Mouse (Mus musculus): ENCODE data around the gene Slc25a44. TPM values are rescaled to one million over a fixed set of nuclear protein-coding genes. Genes with fewer than 3 reads are reported as not detected.

The Slc25a44 gene
- polyA plus RNA-seq (2012; fragmentation: generic; extraction: Trizol), result 18.5 TPM
- long read RNA-seq, experiment 1, partial matches to known transcripts, result 0 of 7 reads
- long read RNA-seq, experiment 1, other reads (novel, unspliced or antisense), result 2 of 7 reads
- long read RNA-seq, experiment 2, transcript Slc25a44-202 (3 exons, 3,418 nt), result minor isoform, 8 of 85 reads
- long read RNA-seq, experiment 2, transcript Slc25a44-203 (4 exons, 3,429 nt), result minor isoform, 6 of 85 reads
- long read RNA-seq, experiment 2, transcript Slc25a44-201 (4 exons, 3,577 nt), result major isoform, 49 of 85 reads
- long read RNA-seq, experiment 2, transcript Slc25a44-204 (4 exons, 3,504 nt), result minor isoform, 11 of 85 reads
- long read RNA-seq, experiment 2, partial matches to known transcripts, result 8 of 85 reads
- long read RNA-seq, experiment 2, other reads (novel, unspliced or antisense), result 3 of 85 reads

DNA sequence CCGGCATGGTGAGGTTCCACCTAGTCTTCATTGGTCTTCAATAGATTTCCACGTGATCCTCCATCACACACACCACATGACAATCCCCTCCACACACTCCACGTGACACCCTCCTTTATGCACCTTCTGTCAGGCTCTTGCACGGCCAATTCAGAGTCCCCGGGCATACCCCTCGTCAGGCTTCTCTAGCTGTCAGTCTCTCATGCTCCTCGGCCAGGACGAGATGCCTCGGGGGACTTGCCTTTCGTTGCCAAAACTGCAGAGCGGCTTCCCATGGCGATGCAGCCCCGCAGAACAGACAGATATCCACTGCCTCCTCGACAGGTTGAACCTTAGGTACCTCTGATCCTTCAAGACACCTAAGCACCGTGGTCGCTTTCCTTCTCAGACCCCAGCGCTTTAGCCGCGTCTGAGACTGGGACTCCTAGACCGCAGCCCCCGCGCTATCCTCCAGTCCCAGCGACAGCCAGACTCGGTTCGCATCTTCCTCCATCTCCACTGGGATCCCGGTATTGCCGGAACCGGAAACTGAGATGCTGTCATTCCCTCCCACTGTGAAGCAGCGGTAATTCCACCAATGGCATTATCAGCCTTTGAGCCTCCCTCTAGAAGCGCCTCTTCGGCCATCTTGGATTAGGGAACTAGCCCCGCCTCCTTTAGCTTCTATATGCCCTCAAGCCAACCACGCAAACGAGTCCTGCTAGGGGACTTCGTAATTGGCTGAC is at the start of gene Slc25a44:
Slc25a44 (minus strand) TSS at position 535 of the 725 bp plus-strand sequence.
- H3K27me3 ChIP-seq (ENCODE audit: control insufficient read depth, insufficient read depth, insufficient read length), result no peaks in the 10 kb centered on the region
- H3K36me3 ChIP-seq (ENCODE audit: control insufficient read depth, insufficient read depth), result peaks cover 13% of the 10 kb centered on the region
- peaks cover 37% of the 10 kb centered on the region for H3K79me2 ChIP-seq (ENCODE audit: control insufficient read depth, insufficient read depth)
- peak within 1 kb of the TSS; percentile 43 for H3ac ChIP-seq (ENCODE audit: control insufficient read depth, insufficient read length, low read depth)
- TF ChIP-seq CTCF (IDR thresholded peaks at IDR 0.05; ENCODE audit: control insufficient read depth, insufficient read depth, insufficient read length), result no peak
- TF ChIP-seq USF1 (IDR thresholded peaks at IDR 0.05; ENCODE audit: low read depth), result peak; percentile 82
- TF ChIP-seq MAX (IDR thresholded peaks at IDR 0.05), result peak; percentile 46
- peaks cover 23% of the 10 kb centered on the region for H3K79me3 ChIP-seq (ENCODE audit: low read depth)
- H3K4me3 ChIP-seq (ENCODE audit: insufficient read depth, poor library complexity, severe bottlenecking), result peak within 1 kb of the TSS; percentile 88

DNA sequence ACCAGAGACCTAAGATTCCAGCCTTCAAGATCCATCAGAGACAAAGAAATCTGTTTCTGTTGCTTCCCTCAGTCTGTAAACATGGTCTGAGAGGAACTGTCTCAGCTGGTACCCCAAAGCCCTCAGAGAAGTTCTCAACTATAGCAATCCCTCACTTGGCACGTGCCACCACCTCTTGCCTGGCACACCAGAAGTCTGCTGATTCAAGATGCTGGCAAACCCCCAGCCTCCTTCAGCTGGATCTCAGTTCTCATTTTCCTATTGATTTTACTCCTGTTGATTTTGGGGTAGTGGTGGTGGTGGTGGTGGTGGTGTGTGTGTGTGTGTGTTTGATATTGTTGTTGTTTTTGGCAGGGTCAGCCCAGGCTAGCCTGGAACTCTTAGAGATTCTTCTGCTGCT is 48.6 kb upstream of the Slc25a44 start:
- H3K79me3 ChIP-seq (ENCODE audit: low read depth), result no peaks in the 10 kb centered on the region
- H3K4me3 ChIP-seq (ENCODE audit: insufficient read depth, poor library complexity, severe bottlenecking), result no peak overlapping the region
- no peak overlapping the region for H3ac ChIP-seq (ENCODE audit: control insufficient read depth, insufficient read length, low read depth)
- H3K79me2 ChIP-seq (ENCODE audit: control insufficient read depth, insufficient read depth), result no peaks in the 10 kb centered on the region
- H3K36me3 ChIP-seq (ENCODE audit: control insufficient read depth, insufficient read depth), result no peaks in the 10 kb centered on the region
- no peaks in the 10 kb centered on the region for H3K27me3 ChIP-seq (ENCODE audit: control insufficient read depth, insufficient read depth, insufficient read length)
- no peak for TF ChIP-seq MYOD1 (IDR thresholded peaks at IDR 0.05; ENCODE audit: control insufficient read depth, insufficient read length, low read depth)

DNA sequence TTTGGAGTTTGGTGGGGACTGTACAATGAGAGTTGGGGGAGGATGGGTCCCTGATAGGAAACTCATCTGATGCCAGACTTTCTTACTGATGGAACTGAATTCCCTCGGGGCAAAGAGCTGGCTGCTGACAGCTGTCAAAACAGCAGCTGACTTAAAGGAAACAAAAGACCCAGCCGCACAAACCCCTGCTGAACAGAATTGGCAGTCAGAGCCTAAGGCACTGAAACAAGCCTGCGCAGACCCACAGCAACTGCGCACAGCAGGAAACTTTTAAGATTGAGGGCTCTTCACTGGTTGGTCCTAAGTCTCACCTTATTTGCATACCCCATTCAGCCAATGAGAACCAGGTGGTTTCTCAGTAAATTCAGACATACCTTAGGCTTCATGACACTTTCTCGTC is 48.1 kb upstream of the Slc25a44 start:
- H3K79me3 ChIP-seq (ENCODE audit: low read depth), result no peaks in the 10 kb centered on the region
- H3ac ChIP-seq (ENCODE audit: control insufficient read depth, insufficient read length, low read depth), result no peak overlapping the region
- H3K79me2 ChIP-seq (ENCODE audit: control insufficient read depth, insufficient read depth), result no peaks in the 10 kb centered on the region
- no peaks in the 10 kb centered on the region for H3K36me3 ChIP-seq (ENCODE audit: control insufficient read depth, insufficient read depth)
- H3K4me3 ChIP-seq (ENCODE audit: insufficient read depth, poor library complexity, severe bottlenecking), result no peak overlapping the region
- TF ChIP-seq MYOD1 (IDR thresholded peaks at IDR 0.05; ENCODE audit: control insufficient read depth, insufficient read length, low read depth) (peak; percentile 61), FOSL1 (IDR thresholded peaks at IDR 0.05; ENCODE audit: insufficient read depth, low read length, poor library complexity, severe bottlenecking) (no peak)
- no peaks in the 10 kb centered on the region for H3K27me3 ChIP-seq (ENCODE audit: control insufficient read depth, insufficient read depth, insufficient read length)

DNA sequence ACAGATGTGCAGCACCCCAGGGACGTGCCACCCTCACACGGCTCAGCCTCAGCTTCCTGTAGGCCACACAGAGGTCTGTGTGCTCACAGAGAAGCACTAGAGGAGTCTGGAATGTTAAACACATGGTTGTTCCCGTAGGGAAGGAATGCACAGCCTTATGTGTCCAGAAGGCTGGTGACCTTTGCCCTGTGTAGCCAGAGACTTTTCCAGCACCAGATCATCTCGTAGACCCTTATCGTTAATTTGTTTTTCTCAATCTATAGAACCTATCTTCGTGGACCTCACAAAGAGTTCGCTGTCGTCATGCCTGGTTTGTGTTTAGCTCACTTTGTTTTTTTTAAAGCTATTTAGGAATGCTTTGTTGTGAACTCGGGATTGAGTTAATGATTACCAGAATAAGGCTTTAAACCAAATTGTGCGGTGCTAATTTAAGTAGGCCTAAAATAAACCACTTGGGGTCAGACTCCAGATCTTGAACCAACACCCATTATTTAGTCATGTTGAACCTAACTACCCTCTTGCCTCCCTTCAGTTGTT is 46.1 kb upstream of the Slc25a44 start:
- H3K27me3 ChIP-seq (ENCODE audit: control insufficient read depth, insufficient read depth, insufficient read length), result no peaks in the 10 kb centered on the region
- H3ac ChIP-seq (ENCODE audit: control insufficient read depth, insufficient read length, low read depth), result no peak overlapping the region
- no peak overlapping the region for H3K4me3 ChIP-seq (ENCODE audit: insufficient read depth, poor library complexity, severe bottlenecking)
- no peaks in the 10 kb centered on the region for H3K79me3 ChIP-seq (ENCODE audit: low read depth)
- no peaks in the 10 kb centered on the region for H3K79me2 ChIP-seq (ENCODE audit: control insufficient read depth, insufficient read depth)
- TF ChIP-seq CEBPB (IDR thresholded peaks at IDR 0.05; ENCODE audit: low read depth) (no peak), MYOG (IDR thresholded peaks at IDR 0.05; ENCODE audit: control insufficient read depth, extremely low read depth, insufficient read length) (no peak), FOSL1 (IDR thresholded peaks at IDR 0.05; ENCODE audit: insufficient read depth, low read length, poor library complexity, severe bottlenecking) (no peak), MYOD1 (IDR thresholded peaks at IDR 0.05; ENCODE audit: control insufficient read depth, insufficient read length, low read depth) (no peak), CTCF (IDR thresholded peaks at IDR 0.05; ENCODE audit: control insufficient read depth, insufficient read depth, insufficient read length) (no peak), MAX (IDR thresholded peaks at IDR 0.05) (no peak), USF1 (IDR thresholded peaks at IDR 0.05; ENCODE audit: low read depth) (no peak)
- H3K36me3 ChIP-seq (ENCODE audit: control insufficient read depth, insufficient read depth), result no peaks in the 10 kb centered on the region

DNA sequence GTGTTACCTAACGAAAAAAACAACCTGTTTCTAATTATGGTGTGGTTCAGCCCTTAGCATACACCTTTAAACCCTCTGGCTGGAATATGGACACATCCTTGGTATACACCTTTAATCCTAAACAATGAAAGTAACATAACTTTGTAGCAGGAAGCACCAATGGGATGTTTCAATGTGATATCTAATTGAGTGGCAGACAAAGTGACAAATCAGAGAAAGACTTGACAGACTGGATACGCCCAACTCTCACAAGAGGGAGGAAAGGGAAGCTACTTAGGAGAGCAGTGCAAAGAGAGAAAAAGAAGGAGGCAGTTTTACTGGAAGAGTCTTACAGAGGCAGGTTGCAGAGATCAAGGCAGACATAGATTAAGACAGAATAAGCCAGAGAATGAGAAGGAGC is 44.5 kb upstream of the Slc25a44 start:
- H3ac ChIP-seq (ENCODE audit: control insufficient read depth, insufficient read length, low read depth), result no peak overlapping the region
- no peak for TF ChIP-seq MAX (IDR thresholded peaks at IDR 0.05)
- TF ChIP-seq CEBPB (IDR thresholded peaks at IDR 0.05; ENCODE audit: low read depth), result no peak
- TF ChIP-seq MYOG (IDR thresholded peaks at IDR 0.05; ENCODE audit: control insufficient read depth, extremely low read depth, insufficient read length), result no peak
- TF ChIP-seq CTCF (IDR thresholded peaks at IDR 0.05; ENCODE audit: control insufficient read depth, insufficient read depth, insufficient read length), result no peak
- TF ChIP-seq FOSL1 (IDR thresholded peaks at IDR 0.05; ENCODE audit: insufficient read depth, low read length, poor library complexity, severe bottlenecking), result no peak
- TF ChIP-seq USF1 (IDR thresholded peaks at IDR 0.05; ENCODE audit: low read depth), result no peak
- TF ChIP-seq MYOD1 (IDR thresholded peaks at IDR 0.05; ENCODE audit: control insufficient read depth, insufficient read length, low read depth), result no peak
- H3K79me2 ChIP-seq (ENCODE audit: control insufficient read depth, insufficient read depth), result no peaks in the 10 kb centered on the region
- no peaks in the 10 kb centered on the region for H3K79me3 ChIP-seq (ENCODE audit: low read depth)
- H3K27me3 ChIP-seq (ENCODE audit: control insufficient read depth, insufficient read depth, insufficient read length), result no peaks in the 10 kb centered on the region
- no peak overlapping the region for H3K4me3 ChIP-seq (ENCODE audit: insufficient read depth, poor library complexity, severe bottlenecking)
- H3K36me3 ChIP-seq (ENCODE audit: control insufficient read depth, insufficient read depth), result no peaks in the 10 kb centered on the region

Data from C2C12 (cell line).